In the genomic region with DNA sequence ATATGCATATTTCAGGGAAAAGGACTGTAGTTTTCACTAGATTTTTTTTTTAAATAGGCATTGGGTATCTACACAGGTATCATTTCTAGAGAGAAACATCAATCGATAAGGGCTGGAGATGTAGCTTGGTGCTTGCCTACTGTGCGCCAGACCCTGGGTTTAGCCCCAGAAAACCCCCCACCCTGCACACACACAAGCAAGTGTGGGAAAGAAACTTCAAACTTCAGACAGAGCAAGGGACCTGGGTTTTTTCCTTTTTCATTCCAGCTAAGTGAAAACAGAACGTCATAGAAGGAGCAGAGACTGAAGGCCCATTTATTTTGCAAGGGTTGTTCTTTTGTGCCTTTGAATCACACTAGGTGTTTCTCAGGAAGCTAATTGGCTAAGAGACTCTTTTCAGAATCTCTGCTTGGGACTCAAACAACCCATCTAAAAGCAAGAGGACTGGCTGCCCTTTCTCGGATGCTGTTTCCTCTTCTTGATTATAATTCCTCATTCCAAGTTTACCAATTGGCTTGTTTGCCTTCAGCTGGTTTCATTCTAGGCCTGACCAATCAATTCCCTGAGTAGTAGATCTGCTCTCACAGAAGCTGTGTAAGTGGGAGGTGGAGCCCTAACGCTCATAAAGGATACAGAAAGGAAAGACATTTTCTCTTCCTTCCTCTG, we compare ENCODE assay signal across 18 mouse cellular contexts.
A peak's percentile ranks its signal among the peaks of the same experiment; 100 is the strongest.
DNase-seq lines count a peak whose midpoint lies in the region; ATAC-seq and TF ChIP-seq lines count a peak whose summit lies in the region.
"Had no signal": no experiment of that assay in that cellular context is flagged by ENCODE, and none has a peak within 500 bp of the region (broad histone marks: within the 10 kb centered on the region; RNA-seq: fewer than 3 reads in every experiment).

No protein-coding gene starts in this region.

- no peak for ATAC-seq in lung, embryonic 14.5 days (ENCODE audit: insufficient read depth)
- peak; percentile 67 for ATAC-seq in forebrain, embryonic 13.5 days
- peak; percentile 40; the same call in 1 of the 2 replicates for ATAC-seq in forebrain, postnatal 0 days
- ATAC-seq: intestine, embryonic 16.5 days had no signal

- intact Hi-C loops in gastrocnemius, adult 2 months (cut with DNase I): no loop called here

- no peak overlapping the region for H3K4me3 ChIP-seq in lung, embryonic 14.5 days (ENCODE audit: low read depth, low read length)
- no peak overlapping the region for H3K4me3 ChIP-seq in forebrain, embryonic 10.5 days
- H3K4me3 ChIP-seq in forebrain, embryonic 13.5 days: no peak overlapping the region
- no peak overlapping the region for H3K4me3 ChIP-seq in forebrain, postnatal 0 days (ENCODE audit: low read depth, low read length)
- H3K4me3 ChIP-seq in gastrocnemius, adult 2 months: no peak overlapping the region
- H3K4me3 ChIP-seq: embryonic facial prominence, embryonic 12.5 days; heart, embryonic 12.5 days; hindbrain, embryonic 10.5 days; hindbrain, embryonic 15.5 days had no signal

- H3K4me1 ChIP-seq in lung, embryonic 14.5 days (ENCODE audit: insufficient read depth): no peaks in the 10 kb centered on the region
- H3K4me1 ChIP-seq in forebrain, embryonic 10.5 days: peaks cover 59% of the 10 kb centered on the region
- H3K4me1 ChIP-seq in forebrain, embryonic 13.5 days: peaks cover 51% of the 10 kb centered on the region
- H3K4me1 ChIP-seq in forebrain, postnatal 0 days (ENCODE audit: insufficient read depth): no peaks in the 10 kb centered on the region

- peak; percentile 33 for DNase-seq in lung, embryonic 14.5 days
- DNase-seq in lung, adult 18-20 months: no peak
- DNase-seq in forebrain, embryonic 10.5 days (ENCODE audit: extremely low spot score, low spot score): no peak
- no peak for DNase-seq in forebrain, postnatal 0 days
- no peak for DNase-seq in gastrocnemius, adult 2 months
- DNase-seq in adrenal gland, postnatal 4 days (ENCODE audit: low spot score in 2 of 2): no peak
- DNase-seq: adrenal gland, adult 2 months; cerebellum, adult 2 months; cerebellum, postnatal 10 days; embryo, embryonic 11 days; gastrocnemius, postnatal 14 days; kidney, adult 2 months had no signal

- no peaks in the 10 kb centered on the region for H3K9me3 ChIP-seq in lung, embryonic 14.5 days (ENCODE audit: low read depth, low read length)
- no peaks in the 10 kb centered on the region for H3K9me3 ChIP-seq in forebrain, embryonic 10.5 days
- no peaks in the 10 kb centered on the region for H3K9me3 ChIP-seq in forebrain, embryonic 13.5 days (replicated peaks)
- no peaks in the 10 kb centered on the region for H3K9me3 ChIP-seq in forebrain, postnatal 0 days (ENCODE audit: low read length)
- H3K9me3 ChIP-seq: embryonic facial prominence, embryonic 12.5 days; heart, embryonic 12.5 days; hindbrain, embryonic 10.5 days; hindbrain, embryonic 15.5 days had no signal

- no peak overlapping the region for H3K4me2 ChIP-seq in lung, embryonic 14.5 days
- 0 out of 2 replicates have a peak overlapping the region, but pooled peaks have one; percentile 7 for H3K4me2 ChIP-seq in forebrain, embryonic 13.5 days
- H3K4me2 ChIP-seq in forebrain, postnatal 0 days (ENCODE audit: low read depth): no peak overlapping the region
- H3K4me2 ChIP-seq: embryonic facial prominence, embryonic 12.5 days; heart, embryonic 12.5 days; hindbrain, embryonic 15.5 days had no signal

- WGBS in lung, embryonic 14.5 days: 63% methylated on average over 5 of the region's 5 CpGs
- 53% methylated on average over 5 of the region's 5 CpGs for WGBS in forebrain, embryonic 10.5 days
- 25% methylated on average over 5 of the region's 5 CpGs for WGBS in forebrain, embryonic 13.5 days
- WGBS in forebrain, postnatal 0 days: 21% methylated on average over 5 of the region's 5 CpGs

- TF ChIP-seq CTCF in lung, embryonic 14.5 days (IDR thresholded peaks at IDR 0.05; ENCODE audit: low read depth): no peak
- TF ChIP-seq CTCF in forebrain, postnatal 0 days (IDR thresholded peaks at IDR 0.05; ENCODE audit: low read depth): no peak
- TF ChIP-seq CTCF in gastrocnemius, adult 2 months (IDR thresholded peaks at IDR 0.05): no peak

- H3K27me3 ChIP-seq in lung, embryonic 14.5 days (ENCODE audit: insufficient read depth, low read length): no peaks in the 10 kb centered on the region
- H3K27me3 ChIP-seq in forebrain, embryonic 10.5 days (ENCODE audit: poor library complexity, severe bottlenecking): peaks cover 5% of the 10 kb centered on the region; the same call in 1 of the 2 replicates
- H3K27me3 ChIP-seq in forebrain, embryonic 13.5 days: no peaks in the 10 kb centered on the region
- H3K27me3 ChIP-seq in forebrain, postnatal 0 days (ENCODE audit: insufficient read depth, low read length): no peaks in the 10 kb centered on the region
- H3K27me3 ChIP-seq: embryonic facial prominence, embryonic 12.5 days; heart, embryonic 12.5 days; hindbrain, embryonic 15.5 days had no signal

- no peaks in the 10 kb centered on the region for H3K36me3 ChIP-seq in lung, embryonic 14.5 days (ENCODE audit: insufficient read depth)
- no peaks in the 10 kb centered on the region for H3K36me3 ChIP-seq in forebrain, embryonic 10.5 days (replicated peaks)
- no peaks in the 10 kb centered on the region for H3K36me3 ChIP-seq in forebrain, embryonic 13.5 days (ENCODE audit: poor library complexity, severe bottlenecking)
- H3K36me3 ChIP-seq in forebrain, postnatal 0 days (ENCODE audit: insufficient read depth): no peaks in the 10 kb centered on the region
- H3K36me3 ChIP-seq: embryonic facial prominence, embryonic 12.5 days; heart, embryonic 12.5 days; hindbrain, embryonic 10.5 days; hindbrain, embryonic 15.5 days had no signal

- H3K9ac ChIP-seq in lung, embryonic 14.5 days: no peak overlapping the region
- H3K9ac ChIP-seq in forebrain, embryonic 13.5 days: no peak overlapping the region
- no peak overlapping the region for H3K9ac ChIP-seq in forebrain, postnatal 0 days
- H3K9ac ChIP-seq: embryonic facial prominence, embryonic 12.5 days; heart, embryonic 12.5 days; hindbrain, embryonic 15.5 days had no signal

- H3K27ac ChIP-seq in lung, embryonic 14.5 days (ENCODE audit: low read depth): no peak overlapping the region
- peak overlapping the region; percentile 71 for H3K27ac ChIP-seq in forebrain, embryonic 10.5 days
- peak overlapping the region; percentile 48 for H3K27ac ChIP-seq in forebrain, embryonic 13.5 days
- no peak overlapping the region for H3K27ac ChIP-seq in forebrain, postnatal 0 days (ENCODE audit: low read depth, low read length)
- H3K27ac ChIP-seq in gastrocnemius, adult 2 months: no peak overlapping the region
- H3K27ac ChIP-seq: embryonic facial prominence, embryonic 12.5 days; hindbrain, embryonic 10.5 days; hindbrain, embryonic 15.5 days had no signal

Comparison
In these comparisons a context has a peak if more than half of its experiments do, and no peak if none do; other contexts are left out.
1. H3K27ac ChIP-seq: peak in forebrain, embryonic 10.5 days (single experiment) and forebrain, embryonic 13.5 days (single experiment); none in lung, embryonic 14.5 days (single experiment), forebrain, postnatal 0 days (single experiment) and gastrocnemius, adult 2 months (single experiment).